Comparison of ENCODE assay signal across 27 mouse cellular contexts in the genomic region with DNA sequence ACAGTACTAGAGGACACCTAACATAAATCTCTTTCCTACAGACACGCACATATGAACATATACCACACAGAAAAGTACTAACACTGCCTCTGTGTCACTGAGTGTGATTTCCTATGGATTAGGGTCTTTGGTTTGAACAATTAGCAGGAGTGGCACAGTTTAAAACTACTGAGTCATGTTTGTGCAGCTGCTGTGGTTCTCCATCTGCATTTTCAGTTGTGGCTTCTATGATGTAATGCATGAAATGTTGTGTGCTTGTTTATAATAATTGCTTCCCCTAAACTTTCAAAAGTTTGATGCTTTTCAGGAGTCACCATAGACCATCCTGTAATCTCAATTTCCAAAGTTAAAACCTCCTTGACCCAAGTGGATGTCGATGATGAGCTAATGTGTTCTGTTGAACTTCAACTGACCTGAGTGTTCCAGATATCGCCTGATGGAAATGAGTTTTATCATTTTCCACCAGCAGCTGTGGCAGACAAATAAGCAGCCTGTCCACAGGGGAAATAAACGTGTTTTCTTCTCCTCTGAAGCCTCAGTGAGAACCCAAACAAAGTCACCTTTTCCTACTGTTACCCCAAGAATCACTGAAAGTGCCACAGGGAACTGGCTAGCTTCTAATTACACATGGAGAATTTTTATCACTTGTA.
DNase-seq lines count a peak whose midpoint lies in the region; ATAC-seq and TF ChIP-seq lines count a peak whose summit lies in the region.
"Had no signal": no experiment of that assay in that cellular context is flagged by ENCODE, and none has a peak within 500 bp of the region (broad histone marks: within the 10 kb centered on the region; RNA-seq: fewer than 3 reads in every experiment).

No protein-coding gene starts in this region.

- H3K4me3 ChIP-seq in C2C12 (ENCODE audit: insufficient read depth, poor library complexity, severe bottlenecking) (no peak overlapping the region), MEL (ENCODE audit: control insufficient read depth in 1 of 2, insufficient read depth in 1 of 2, low read depth in 2 of 2, low read length in 2 of 2) (no peak overlapping the region)
- H3K4me3 ChIP-seq: embryonic facial prominence, embryonic 10.5 days; embryonic facial prominence, embryonic 13.5 days; erythroblast, embryonic 14.5 days; forebrain, embryonic 12.5 days; forebrain, embryonic 15.5 days; heart, adult 2 months; heart, embryonic 12.5 days; heart, embryonic 15.5 days had no signal

- no peak for TF ChIP-seq POLR2A in MEL (IDR thresholded peaks at IDR 0.05; ENCODE audit: control insufficient read depth in 1 of 2, insufficient read depth in 1 of 2, low read depth in 1 of 2, low read length in 2 of 2, poor library complexity in 1 of 2)

- H3K9ac ChIP-seq in MEL (ENCODE audit: control insufficient read depth, low read depth, low read length, poor library complexity, severe bottlenecking): no peak overlapping the region
- H3K9ac ChIP-seq: embryonic facial prominence, embryonic 13.5 days; forebrain, embryonic 12.5 days; forebrain, embryonic 15.5 days; heart, embryonic 12.5 days; heart, embryonic 15.5 days; hindbrain, embryonic 14.5 days had no signal

- peak; percentile 43 for ATAC-seq in granulocyte monocyte progenitor cell, adult 5-6 weeks (replicated peaks; ENCODE audit: poor library complexity, severe bottlenecking)
- ATAC-seq in megakaryocyte-erythroid progenitor cell, adult 5-6 weeks (replicated peaks; ENCODE audit: low FRiP score, low TSS enrichment, poor library complexity, severe bottlenecking): peak; percentile 67
- ATAC-seq: forebrain, embryonic 15.5 days; hindbrain, postnatal 0 days; inflammation-experienced regulatory T-cells, adult 6 months; intestine, embryonic 16.5 days; Patski had no signal

- H3K36me3 ChIP-seq in C2C12 (ENCODE audit: control insufficient read depth, insufficient read depth) (no peaks in the 10 kb centered on the region), MEL (ENCODE audit: control insufficient read depth in 1 of 2, insufficient read depth in 2 of 2, low read length in 2 of 2) (peaks cover 0 to 18% of the 10 kb centered on the region in 2 experiments; a peak in 2 of 4 replicates)
- H3K36me3 ChIP-seq: embryonic facial prominence, embryonic 10.5 days; embryonic facial prominence, embryonic 13.5 days; forebrain, embryonic 12.5 days; forebrain, embryonic 15.5 days; heart, embryonic 12.5 days; heart, embryonic 15.5 days had no signal

- peak; percentile 29 for DNase-seq in MEL (ENCODE audit: low read depth, low spot score)
- DNase-seq in testis, postnatal 10 days (ENCODE audit: low spot score): no peak
- no peak for DNase-seq in embryo, embryonic 11 days
- DNase-seq in left cerebral cortex, adult 11 months (ENCODE audit: low spot score): no peak
- no peak for DNase-seq in adrenal gland, adult 8-10 months
- DNase-seq: adrenal gland, postnatal 14 days; cerebellum, adult 11 months; cerebellum, adult 9-10 months; cerebellum, postnatal 14 days; gastrocnemius, postnatal 25 days; heart, adult 2 months; heart, postnatal 4 days had no signal

- no peak for TF ChIP-seq RAD21 in MEL (IDR thresholded peaks at IDR 0.05; ENCODE audit: low read depth, low read length)

- no peak overlapping the region for H3K27ac ChIP-seq in MEL (ENCODE audit: control insufficient read depth, low read depth, low read length)
- H3K27ac ChIP-seq: embryonic facial prominence, embryonic 10.5 days; embryonic facial prominence, embryonic 13.5 days; forebrain, embryonic 12.5 days; forebrain, embryonic 15.5 days; heart, adult 2 months; heart, embryonic 15.5 days; hindbrain, embryonic 14.5 days; hindbrain, postnatal 0 days had no signal

- H3K79me3 ChIP-seq in C2C12 (ENCODE audit: low read depth): no peaks in the 10 kb centered on the region

- TF ChIP-seq CTCF in C2C12 (IDR thresholded peaks at IDR 0.05; ENCODE audit: control insufficient read depth, insufficient read depth, insufficient read length) (no peak), MEL (IDR thresholded peaks at IDR 0.05 in 2 of 3, conservative IDR thresholded peaks at IDR 0.05 in 1 of 3; ENCODE audit: control insufficient read depth in 1 of 3, insufficient read depth in 1 of 3, low read depth in 2 of 3, low read length in 3 of 3, poor library complexity in 1 of 3, severe bottlenecking in 1 of 3) (no peak)

- TF ChIP-seq EP300 in MEL (IDR thresholded peaks at IDR 0.05; ENCODE audit: low read depth in 1 of 2, low read length in 2 of 2): no peak; a peak in 2 of 4 replicates

- H3K27me3 ChIP-seq in C2C12 (ENCODE audit: control insufficient read depth, insufficient read depth, insufficient read length) (no peaks in the 10 kb centered on the region), MEL (ENCODE audit: control insufficient read depth in 1 of 2, insufficient read depth in 2 of 2, low read length in 2 of 2) (no peaks in the 10 kb centered on the region)
- H3K27me3 ChIP-seq: embryonic facial prominence, embryonic 13.5 days; forebrain, embryonic 12.5 days; forebrain, embryonic 15.5 days; heart, embryonic 12.5 days; heart, embryonic 15.5 days; Patski had no signal

- H3K9me3 ChIP-seq in MEL (replicated peaks; ENCODE audit: insufficient read depth, low read length): no peaks in the 10 kb centered on the region
- H3K9me3 ChIP-seq: embryonic facial prominence, embryonic 10.5 days; embryonic facial prominence, embryonic 13.5 days; forebrain, embryonic 12.5 days; forebrain, embryonic 15.5 days; heart, embryonic 12.5 days; heart, embryonic 15.5 days had no signal

- H3K79me2 ChIP-seq in C2C12 (ENCODE audit: control insufficient read depth, insufficient read depth): no peaks in the 10 kb centered on the region
- H3K79me2 ChIP-seq in MEL (ENCODE audit: control insufficient read depth, insufficient read depth, low read length, poor library complexity): no peaks in the 10 kb centered on the region

- H3K4me1 ChIP-seq in MEL (ENCODE audit: control insufficient read depth in 1 of 2, insufficient read depth in 2 of 2, low read length in 2 of 2): peaks cover 15 to 19% of the 10 kb centered on the region in 2 experiments
- H3K4me1 ChIP-seq: embryonic facial prominence, embryonic 13.5 days had no signal

- no peak overlapping the region for H3ac ChIP-seq in C2C12 (ENCODE audit: control insufficient read depth, insufficient read length, low read depth)

TF ChIP-seq in C2C12, 6 proteins besides CTCF, POLR2A, EP300 and RAD21:
- peak; percentile 98 for TF ChIP-seq MYOD1 (IDR thresholded peaks at IDR 0.05; ENCODE audit: control insufficient read depth, insufficient read length, low read depth)
- peak; percentile 43 for TF ChIP-seq CEBPB (IDR thresholded peaks at IDR 0.05; ENCODE audit: low read depth)
- no peak for TF ChIP-seq MAX (IDR thresholded peaks at IDR 0.05)
- TF ChIP-seq MYOG (IDR thresholded peaks at IDR 0.05; ENCODE audit: control insufficient read depth, extremely low read depth, insufficient read length): no peak
- TF ChIP-seq FOSL1 (IDR thresholded peaks at IDR 0.05; ENCODE audit: insufficient read depth, low read length, poor library complexity, severe bottlenecking): peak; percentile 41

TF ChIP-seq in MEL, 35 proteins besides CTCF, POLR2A, EP300 and RAD21:
- no peak for TF ChIP-seq POLR2AphosphoS5 (IDR thresholded peaks at IDR 0.05; ENCODE audit: borderline replicate concordance, low read depth, low read length)
- peak; percentile 67 for TF ChIP-seq ETS1 (IDR thresholded peaks at IDR 0.05; ENCODE audit: low read depth, low read length)
- peak; percentile 54; the same call in 1 of the 2 replicates for TF ChIP-seq TCF12 (IDR thresholded peaks at IDR 0.05; ENCODE audit: low read depth, low read length)
- no peak for TF ChIP-seq ELF1 (IDR thresholded peaks at IDR 0.05; ENCODE audit: low read depth, low read length)
- no peak for TF ChIP-seq SIN3A (IDR thresholded peaks at IDR 0.05; ENCODE audit: low read length)
- peak; percentile 16; the same call in 1 of the 2 replicates for TF ChIP-seq GATA1 (IDR thresholded peaks at IDR 0.05; ENCODE audit: low read depth, low read length)
